Mouse (Mus musculus) CH12.LX (cell line): ENCODE measurements around the gene Smcr8. TPM values are rescaled to one million over a fixed set of nuclear protein-coding genes. Genes with fewer than 3 reads are reported as not detected.

Experiments used
- DNase-seq: peaks from one replicate; pipeline ENCODE4 v3.0.0-alpha.2; 2013; ENCODE audit errors: extremely low read depth
- H3K27ac ChIP-seq: 2 replicates; pipeline ENCODE4 v1.5.1; 2012; ENCODE audit warnings: low read depth, mild to moderate bottlenecking, control low read depth, moderate library complexity; ENCODE audit not compliant: insufficient read depth
- H3K27me3 ChIP-seq: replicated peaks from 2 replicates; pipeline ENCODE3; 2012; ENCODE audit warnings: inconsistent platforms
- H3K36me3 ChIP-seq, 2 experiments: replicated peaks in 1 of 2; 2 replicates each; pipeline versions ENCODE3 to v1.6.1; 2012; ENCODE audit warnings: inconsistent platforms in 1 of 2, low read length in 1 of 2, mild to moderate bottlenecking in 1 of 2, mixed read lengths in 1 of 2, moderate library complexity in 1 of 2; ENCODE audit not compliant: control insufficient read depth in 1 of 2, insufficient read depth in 1 of 2
- H3K4me1 ChIP-seq, 2 experiments: 2 replicates each; pipeline ENCODE4 v1.6.1; 2012; ENCODE audit warnings: inconsistent platforms in 1 of 2, moderate library complexity in 1 of 2; ENCODE audit not compliant: insufficient read depth in 2 of 2, control insufficient read depth in 1 of 2
- H3K4me2 ChIP-seq: 2 replicates; pipeline ENCODE4 v1.6.1; 2012; ENCODE audit warnings: low read depth, mild to moderate bottlenecking, control low read depth; ENCODE audit not compliant: poor library complexity, insufficient read depth, severe bottlenecking
- H3K4me3 ChIP-seq, 3 experiments: fragments of 150-350 bp in 1 of 3; sonication (generic) in 1 of 3; replicated peaks in 1 of 3; 2 replicates each; pipeline versions ENCODE3 to v1.5.1; 2011 to 2012; ENCODE audit warnings: low read depth in 2 of 3, low read length in 2 of 3, mild to moderate bottlenecking in 2 of 3, moderate library complexity in 2 of 3, control low read depth in 1 of 3, improper control_type of control experiment in 1 of 3, inconsistent platforms in 1 of 3, mixed read lengths in 1 of 3; ENCODE audit not compliant: poor library complexity in 1 of 3
- H3K79me2 ChIP-seq: replicated peaks from 2 replicates; pipeline ENCODE4 v1.6.1; 2012; ENCODE audit warnings: mild to moderate bottlenecking, moderate library complexity; ENCODE audit not compliant: control insufficient read depth, poor library complexity, insufficient read depth, severe bottlenecking; ENCODE audit errors: extremely low read depth
- H3K9ac ChIP-seq: 2 replicates; pipeline ENCODE4 v1.6.1; 2012; ENCODE audit warnings: low read depth, mild to moderate bottlenecking, control low read depth, moderate library complexity; ENCODE audit not compliant: insufficient read depth
- H3K9me3 ChIP-seq: replicated peaks from 2 replicates; pipeline ENCODE3; 2012; ENCODE audit warnings: low read length, inconsistent platforms, mixed read lengths
- CHD1 ChIP-seq: IDR thresholded peaks from 2 replicates; pipeline ENCODE4 v1.6.1; 2012; ENCODE audit warnings: low read depth, low read length, improper control_type of control experiment, inconsistent platforms
- ELF1 ChIP-seq: IDR thresholded peaks from 2 replicates; pipeline ENCODE4 v1.6.1; 2014; ENCODE audit warnings: low read depth, mild to moderate bottlenecking, inconsistent platforms, low read length, improper control_type of control experiment
- EP300 ChIP-seq: IDR thresholded peaks from 2 replicates; pipeline ENCODE4 v1.6.1; 2011; ENCODE audit warnings: low read length, improper control_type of control experiment
- ETS1 ChIP-seq: conservative IDR thresholded peaks from 2 replicates; pipeline ENCODE4 v1.6.1; 2012; ENCODE audit warnings: low read depth, mild to moderate bottlenecking, inconsistent platforms, low read length, improper control_type of control experiment, moderate library complexity
- HCFC1 ChIP-seq: IDR thresholded peaks from 2 replicates; pipeline ENCODE4 v1.6.1; 2012; ENCODE audit warnings: low read depth, mild to moderate bottlenecking, inconsistent platforms, low read length, improper control_type of control experiment
- IRF4 ChIP-seq: IDR thresholded peaks from 2 replicates; pipeline ENCODE4 v1.6.1; 2014; ENCODE audit warnings: low read depth, mild to moderate bottlenecking, inconsistent platforms, low read length, improper control_type of control experiment
- JUN ChIP-seq: IDR thresholded peaks from 2 replicates; pipeline ENCODE4 v1.6.1; 2011; ENCODE audit warnings: low read depth, mild to moderate bottlenecking, low read length, improper control_type of control experiment, moderate library complexity; ENCODE audit not compliant: insufficient read depth
- MAZ ChIP-seq: IDR thresholded peaks from 2 replicates; pipeline ENCODE4 v1.6.1; 2012; ENCODE audit warnings: low read depth, mild to moderate bottlenecking, inconsistent platforms, low read length, improper control_type of control experiment, moderate library complexity
- MEF2A ChIP-seq: IDR thresholded peaks from 2 replicates; pipeline ENCODE4 v1.6.1; 2014; ENCODE audit warnings: low read depth, mild to moderate bottlenecking, inconsistent platforms, low read length, improper control_type of control experiment, borderline replicate concordance
- MXI1 ChIP-seq: IDR thresholded peaks from 2 replicates; pipeline ENCODE4 v1.6.1; 2011; ENCODE audit warnings: mild to moderate bottlenecking, low read depth, low read length, improper control_type of control experiment
- MYC ChIP-seq: IDR thresholded peaks from 2 replicates; pipeline ENCODE4 v1.6.1; 2011; ENCODE audit warnings: low read depth, mild to moderate bottlenecking, improper control_type of control experiment, low read length
- NELFE ChIP-seq: IDR thresholded peaks from 2 replicates; pipeline ENCODE4 v1.6.1; 2011; ENCODE audit warnings: low read depth, low read length, improper control_type of control experiment
- NRF1 ChIP-seq: IDR thresholded peaks from 2 replicates; pipeline ENCODE4 v1.6.1; 2014; ENCODE audit warnings: low read depth, mild to moderate bottlenecking, inconsistent platforms, low read length, improper control_type of control experiment, moderate library complexity
- POLR2A ChIP-seq: IDR thresholded peaks from 2 replicates; pipeline ENCODE4 v1.6.1; 2011; ENCODE audit warnings: low read depth, mild to moderate bottlenecking, improper control_type of control experiment, low read length
- RCOR1 ChIP-seq: conservative IDR thresholded peaks from 2 replicates; pipeline ENCODE4 v1.6.1; 2012; ENCODE audit warnings: low read depth, mild to moderate bottlenecking, inconsistent platforms, low read length, improper control_type of control experiment
- SIN3A ChIP-seq: IDR thresholded peaks from 2 replicates; pipeline ENCODE4 v1.6.1; 2012; ENCODE audit warnings: low read length, improper control_type of control experiment, inconsistent platforms
- USF1 ChIP-seq: IDR thresholded peaks from 2 replicates; pipeline ENCODE4 v1.6.1; 2014; ENCODE audit warnings: low read depth, mild to moderate bottlenecking, inconsistent platforms, low read length, improper control_type of control experiment
- USF2 ChIP-seq: conservative IDR thresholded peaks from 2 replicates; pipeline ENCODE4 v1.6.1; 2011; ENCODE audit warnings: low read depth, low read length, improper control_type of control experiment
- dilution Hi-C: fragments of 300-500 bp; cut with MboI; formaldehyde crosslinking; loops from 2 replicates; pipeline ENCODE4 v1.14.3; 2020; ENCODE audit warnings: low sequenced_read_pairs; ENCODE audit not compliant: extremely low pct_unique_long_range_greater_than_20kb, extremely low pct_ligation_motif_present
- in situ Hi-C: fragments of 300-500 bp; cut with MboI; formaldehyde crosslinking; loops from 3 replicates; pipeline ENCODE4 v1.14.3; 2019; ENCODE audit warnings: low sequenced_read_pairs, low pct_ligation_motif_present, low pct_unique_long_range_greater_than_20kb, mixed read lengths
- polyA plus RNA-seq: library from polyadenylated mRNA; unstranded; fragments of >175 nt; gene quantifications from 2 replicates; pipeline ENCODE4 v1.2.1, GENCODE M21; 2012; ENCODE audit warnings: low read depth; ENCODE audit not compliant: insufficient read length
- total RNA-seq, 2 experiments: library from RNA; depleted of rRNA; stranded (reverse); fragments of 300-350 nt in 1 of 2; fragments of >200 nt in 1 of 2; gene quantifications; 2 replicates each; pipeline ENCODE4 v1.2.3; 2012 to 2014

Gene Smcr8
- total and polyA plus RNA-seq, 3 experiments = 11.0 to 27.5 (median 22.4) TPM

DNA sequence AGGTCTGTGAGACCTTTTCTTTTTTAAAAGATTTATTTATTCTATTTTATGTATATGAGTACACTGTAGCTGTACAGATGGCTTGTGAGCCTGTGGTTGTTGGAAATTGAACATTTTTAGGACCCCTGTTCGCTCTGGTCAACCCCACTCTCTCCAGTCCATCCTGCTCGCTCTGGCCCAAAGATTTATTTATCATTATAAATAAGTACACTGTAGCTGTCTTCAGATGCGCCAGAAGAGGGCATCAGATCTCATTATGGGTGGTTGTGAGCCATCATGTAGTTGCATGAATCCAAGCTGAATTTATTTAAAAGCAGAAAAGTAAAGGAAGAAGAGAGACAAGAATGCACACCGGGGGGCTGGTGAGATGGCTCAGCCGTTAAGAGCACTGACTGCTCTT lies 42.1 kb upstream of the Smcr8 start:
- H3K4me1 ChIP-seq = peaks cover 8 to 25% of the 10 kb centered on the region in 2 experiments; a peak in 3 of 4 replicates
- dilution Hi-C loops = no loop called here
- H3K9ac ChIP-seq = no peak overlapping the region
- in situ Hi-C loops = no loop called here
- no peak overlapping the region for H3K4me3 ChIP-seq
- no peak overlapping the region for H3K4me2 ChIP-seq
- TF ChIP-seq MYC (no peak), NELFE (no peak), MXI1 (no peak), IRF4 (no peak)
- H3K27me3 ChIP-seq = no peaks in the 10 kb centered on the region
- no peaks in the 10 kb centered on the region for H3K79me2 ChIP-seq
- no peak for DNase-seq
- H3K27ac ChIP-seq = no peak overlapping the region
- H3K9me3 ChIP-seq = peaks cover 5% of the 10 kb centered on the region
- H3K36me3 ChIP-seq = peaks cover 45 to 84% of the 10 kb centered on the region in 2 experiments

DNA sequence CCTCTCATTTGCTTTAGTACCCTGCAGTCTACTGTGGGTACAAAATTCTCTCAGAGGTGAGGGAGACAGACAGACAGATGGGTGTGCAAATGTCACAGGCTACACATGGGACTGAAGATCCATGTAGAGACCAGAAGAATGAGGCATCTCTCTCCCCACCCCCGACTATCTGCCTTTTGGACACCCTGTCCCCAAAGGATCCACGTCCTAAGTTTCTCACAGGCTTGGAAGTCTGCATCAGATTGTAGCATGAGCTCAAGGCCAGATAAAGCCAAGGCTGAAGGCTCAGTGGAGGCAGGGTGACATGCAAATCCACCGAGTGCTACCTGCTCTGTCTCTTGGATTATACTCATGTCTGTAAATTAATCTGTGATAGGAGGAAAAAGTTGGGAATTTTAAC lies 40.8 kb upstream of the Smcr8 start:
- Histone ChIP-seq H3K9ac (no peak overlapping the region), H3K79me2 (no peaks in the 10 kb centered on the region), H3K4me1 (peaks cover 8 to 18% of the 10 kb centered on the region in 2 experiments; a peak in 3 of 4 replicates), H3K27ac (no peak overlapping the region), H3K27me3 (no peaks in the 10 kb centered on the region), H3K36me3 (peaks cover 48 to 84% of the 10 kb centered on the region in 2 experiments), H3K4me3 (no peak overlapping the region), H3K9me3 (peaks cover 5% of the 10 kb centered on the region), H3K4me2 (no peak overlapping the region)
- no peak for DNase-seq
- dilution Hi-C loops (no loop called here), in situ Hi-C loops (no loop called here)
- TF ChIP-seq MEF2A (no peak), MAZ (no peak), ELF1 (no peak), POLR2A (no peak), RCOR1 (no peak), USF2 (no peak), SIN3A (no peak), USF1 (no peak), JUN (no peak), HCFC1 (no peak), IRF4 (no peak), MXI1 (no peak), ETS1 (no peak), EP300 (no peak), NELFE (no peak), NRF1 (no peak), CHD1 (no peak)
